ENCODE assay signal across 7 mouse cellular contexts in the genomic region with DNA sequence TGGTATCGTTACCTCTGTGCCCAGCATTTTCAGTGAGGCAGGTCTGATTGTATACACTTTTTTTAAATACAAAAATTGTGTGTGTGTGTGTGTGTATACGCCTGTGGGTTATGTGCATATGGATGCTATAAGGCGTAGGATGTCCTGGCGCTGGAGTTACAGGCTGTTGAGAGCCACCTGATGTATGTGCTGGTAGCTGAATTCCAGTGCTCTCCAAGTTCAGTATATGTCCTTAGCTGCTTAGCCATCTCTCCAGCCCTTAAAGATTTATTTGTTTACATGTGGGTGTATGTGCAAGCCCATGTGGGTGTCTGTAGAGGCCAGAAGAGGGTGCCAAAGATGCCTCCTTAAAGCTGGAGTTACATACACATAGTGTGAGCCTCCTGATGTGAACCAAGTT. TPM values are rescaled to one million over a fixed set of nuclear protein-coding genes. Genes with fewer than 3 reads are reported as not detected.
DNase-seq lines count a peak whose midpoint lies in the region; ATAC-seq lines count a peak whose summit lies in the region.

No protein-coding gene starts in this region.

- peaks cover 14% of the 10 kb centered on the region for H3K27me3 ChIP-seq in lung, embryonic 15.5 days
- no peaks in the 10 kb centered on the region for H3K27me3 ChIP-seq in embryonic facial prominence, embryonic 11.5 days (ENCODE audit: control insufficient read depth, insufficient read depth, low read length)
- H3K27me3 ChIP-seq in intestine, embryonic 15.5 days (replicated peaks) = no peaks in the 10 kb centered on the region
- no peaks in the 10 kb centered on the region; the same call in 1 of the 2 replicates for H3K27me3 ChIP-seq in splenic B cell, adult 2 months (ENCODE audit: control insufficient read depth, insufficient read depth, low read length, poor library complexity, severe bottlenecking)

- H3K36me3 ChIP-seq in lung, embryonic 15.5 days = no peaks in the 10 kb centered on the region
- H3K36me3 ChIP-seq in embryonic facial prominence, embryonic 11.5 days (replicated peaks; ENCODE audit: control insufficient read depth, insufficient read depth, low read depth, low read length) = no peaks in the 10 kb centered on the region
- H3K36me3 ChIP-seq in intestine, embryonic 15.5 days = no peaks in the 10 kb centered on the region
- H3K36me3 ChIP-seq in splenic B cell, adult 2 months (ENCODE audit: control insufficient read depth, insufficient read depth, low read length, poor library complexity, severe bottlenecking) = no peaks in the 10 kb centered on the region

- H3K4me3 ChIP-seq in lung, embryonic 15.5 days = peak overlapping the region; percentile 79
- H3K4me3 ChIP-seq in embryonic facial prominence, embryonic 11.5 days (ENCODE audit: low read depth, low read length) = peak overlapping the region; percentile 82
- H3K4me3 ChIP-seq in intestine, embryonic 15.5 days (replicated peaks) = peak overlapping the region; percentile 88; the same call in 1 of the 2 replicates

- 50% methylated on average over 4 of the region's 4 CpGs for whole genome bisulfite sequencing in lung, embryonic 15.5 days
- 59% methylated on average over 4 of the region's 4 CpGs for WGBS in embryonic facial prominence, embryonic 11.5 days
- 52% methylated on average over 4 of the region's 4 CpGs for WGBS in intestine, embryonic 15.5 days

- peaks cover 15% of the 10 kb centered on the region for H3K4me1 ChIP-seq in lung, embryonic 15.5 days
- no peaks in the 10 kb centered on the region for H3K4me1 ChIP-seq in embryonic facial prominence, embryonic 11.5 days (ENCODE audit: control insufficient read depth, insufficient read depth, low read length)
- 0 out of 2 replicates have a peak, but pooled peaks cover 3% of the 10 kb centered on the region for H3K4me1 ChIP-seq in intestine, embryonic 15.5 days (replicated peaks)

- H3K27ac ChIP-seq in lung, embryonic 15.5 days = 0 out of 2 replicates have a peak overlapping the region, but pooled peaks have one; percentile 89
- H3K27ac ChIP-seq in embryonic facial prominence, embryonic 11.5 days (replicated peaks; ENCODE audit: low read depth, low read length) = no peak overlapping the region
- no peak overlapping the region for H3K27ac ChIP-seq in intestine, embryonic 15.5 days

- no peak for DNase-seq in lung, postnatal 4 days
- DNase-seq in embryonic facial prominence, embryonic 11.5 days (ENCODE audit: low spot score) = no peak
- DNase-seq in splenic B cell, adult 2 months (ENCODE audit: low read depth, low spot score) = peak; percentile 39
- DNase-seq in layer of hippocampus, adult 11-12 months (ENCODE audit: low spot score) = no peak
- DNase-seq in T-cell, adult 2 months (ENCODE audit: low spot score) = no peak

- ATAC-seq in lung, embryonic 15.5 days (ENCODE audit: borderline replicate concordance, extremely low read depth, low FRiP score, low TSS enrichment) = no peak
- no peak for ATAC-seq in embryonic facial prominence, embryonic 11.5 days (replicated peaks; ENCODE audit: insufficient number of reproducible peaks, low FRiP score, low TSS enrichment, low read depth)
- no peak for ATAC-seq in intestine, embryonic 15.5 days

- H3K9ac ChIP-seq in lung, embryonic 15.5 days = no peak overlapping the region
- H3K9ac ChIP-seq in embryonic facial prominence, embryonic 11.5 days (replicated peaks; ENCODE audit: low read length) = no peak overlapping the region
- H3K9ac ChIP-seq in intestine, embryonic 15.5 days = no peak overlapping the region

- peak overlapping the region; percentile 76 for H3K4me2 ChIP-seq in lung, embryonic 15.5 days
- 0 out of 2 replicates have a peak overlapping the region, but pooled peaks have one; percentile 7 for H3K4me2 ChIP-seq in embryonic facial prominence, embryonic 11.5 days (ENCODE audit: low read depth, low read length)
- peak overlapping the region; percentile 56 for H3K4me2 ChIP-seq in intestine, embryonic 15.5 days (replicated peaks)

- H3K9me3 ChIP-seq in lung, embryonic 15.5 days = no peaks in the 10 kb centered on the region
- no peaks in the 10 kb centered on the region for H3K9me3 ChIP-seq in embryonic facial prominence, embryonic 11.5 days (replicated peaks; ENCODE audit: control insufficient read depth, low read length)
- no peaks in the 10 kb centered on the region for H3K9me3 ChIP-seq in intestine, embryonic 15.5 days

RNA-seq across cellular contexts. Expression of gene Hint2, which starts 0.9 kb away (rescaled TPM):
- 110 and 114 TPM in 2 replicates for polyA plus RNA-seq in lung, embryonic 15.5 days (2015; fragmentation: Nextera tagmentation; extraction: Ambion mirVana)
- polyA plus RNA-seq in embryonic facial prominence, embryonic 11.5 days (2014; fragmentation: Nextera tagmentation; extraction: Ambion mirVana) = 76.3 and 84.7 TPM in 2 replicates
- 152 and 157 TPM in 2 replicates for polyA plus RNA-seq in intestine, embryonic 15.5 days (2015; fragmentation: Nextera tagmentation; extraction: Ambion mirVana)

RNA-seq across cellular contexts. Expression of gene Spag8, which starts 3.8 kb away (rescaled TPM):
- polyA plus RNA-seq in lung, embryonic 15.5 days (2015; fragmentation: Nextera tagmentation; extraction: Ambion mirVana) = 3.9 TPM in 2 replicates
- polyA plus RNA-seq in embryonic facial prominence, embryonic 11.5 days (2014; fragmentation: Nextera tagmentation; extraction: Ambion mirVana) = 1.1 and 1.8 TPM in 2 replicates
- 0.46 and 1.0 TPM in 2 replicates for polyA plus RNA-seq in intestine, embryonic 15.5 days (2015; fragmentation: Nextera tagmentation; extraction: Ambion mirVana)

RNA-seq across cellular contexts. Expression of gene Tmem8b, which starts 11.6 kb away (rescaled TPM):
- polyA plus RNA-seq in lung, embryonic 15.5 days (2015; fragmentation: Nextera tagmentation; extraction: Ambion mirVana) = 4.2 and 4.9 TPM in 2 replicates
- polyA plus RNA-seq in embryonic facial prominence, embryonic 11.5 days (2014; fragmentation: Nextera tagmentation; extraction: Ambion mirVana) = 2.1 and 3.2 TPM in 2 replicates
- 3.3 and 3.5 TPM in 2 replicates for polyA plus RNA-seq in intestine, embryonic 15.5 days (2015; fragmentation: Nextera tagmentation; extraction: Ambion mirVana)

RNA-seq across cellular contexts. Expression of gene Fam221b, which starts 11.8 kb away (rescaled TPM):
- polyA plus RNA-seq in lung, embryonic 15.5 days (2015; fragmentation: Nextera tagmentation; extraction: Ambion mirVana) = 2.1 and 2.3 TPM in 2 replicates
- polyA plus RNA-seq in embryonic facial prominence, embryonic 11.5 days (2014; fragmentation: Nextera tagmentation; extraction: Ambion mirVana) = 2.8 and 3.0 TPM in 2 replicates
- polyA plus RNA-seq in intestine, embryonic 15.5 days (2015; fragmentation: Nextera tagmentation; extraction: Ambion mirVana) = 2.9 and 3.6 TPM in 2 replicates

RNA-seq across cellular contexts. Expression of gene Npr2, which starts 25.4 kb away (rescaled TPM):
- polyA plus RNA-seq in lung, embryonic 15.5 days (2015; fragmentation: Nextera tagmentation; extraction: Ambion mirVana) = 9.6 and 10.6 TPM in 2 replicates
- polyA plus RNA-seq in embryonic facial prominence, embryonic 11.5 days (2014; fragmentation: Nextera tagmentation; extraction: Ambion mirVana) = 16.6 and 18.2 TPM in 2 replicates
- polyA plus RNA-seq in intestine, embryonic 15.5 days (2015; fragmentation: Nextera tagmentation; extraction: Ambion mirVana) = 6.9 and 8.0 TPM in 2 replicates

Comparison
In these comparisons a context has a peak if more than half of its experiments do, and no peak if none do; other contexts are left out.
1. H3K4me2 ChIP-seq: peak in every context shown above with its lines; median percentile 76 in lung, embryonic 15.5 days; 56 in intestine, embryonic 15.5 days; 7 in embryonic facial prominence, embryonic 11.5 days.